Mouse (Mus musculus) stomach, postnatal 0 days (tissue): ENCODE data around the gene Megf11. TPM values are rescaled to one million over a fixed set of nuclear protein-coding genes. Genes with fewer than 3 reads are reported as not detected.

ENCODE experiments used
- ATAC-seq: fragments of 200-750 bp; cut with Nextera tagmentation; 2 replicates; pipeline ENCODE4 v1.8.0; 2017; ENCODE audit not compliant: low FRiP score, low TSS enrichment
- DNase-seq: peaks from one replicate; pipeline ENCODE4 v3.0.0-alpha.2; 2016; ENCODE audit warnings: low spot score
- H3K27ac ChIP-seq: fragments of 300-500 bp; sonication (generic); replicated peaks from 2 replicates; pipeline ENCODE4 v1.5.1; 2014; ENCODE audit warnings: mild to moderate bottlenecking, control low read depth
- H3K27me3 ChIP-seq: fragments of 300-500 bp; sonication (generic); 2 replicates; pipeline ENCODE4 v1.6.1; 2014; ENCODE audit warnings: low read length; ENCODE audit not compliant: control insufficient read depth, insufficient read depth
- H3K36me3 ChIP-seq: fragments of 300-500 bp; sonication (generic); 2 replicates; pipeline ENCODE4 v1.6.1; 2014; ENCODE audit warnings: low read length, mixed read lengths; ENCODE audit not compliant: control insufficient read depth, insufficient read depth
- H3K4me1 ChIP-seq: fragments of 300-500 bp; sonication (generic); replicated peaks from 2 replicates; pipeline ENCODE4 v1.6.1; 2014; ENCODE audit warnings: antibody characterized with exemption; ENCODE audit not compliant: control insufficient read depth, insufficient read depth
- H3K4me2 ChIP-seq: fragments of 300-500 bp; sonication (generic); replicated peaks from 2 replicates; pipeline ENCODE4 v1.6.1; 2014; ENCODE audit warnings: low read depth, mild to moderate bottlenecking, control low read depth, moderate library complexity
- H3K4me3 ChIP-seq: fragments of 300-500 bp; sonication (generic); 2 replicates; pipeline ENCODE4 v1.5.1; 2014; ENCODE audit warnings: low read depth, low read length, control low read depth
- H3K9ac ChIP-seq: fragments of 300-500 bp; sonication (generic); 2 replicates; pipeline ENCODE4 v1.6.1; 2014; ENCODE audit warnings: mild to moderate bottlenecking, low read length, control low read depth, mixed read lengths
- H3K9me3 ChIP-seq: fragments of 300-500 bp; sonication (generic); 2 replicates; pipeline ENCODE4 v1.6.1; 2016; ENCODE audit warnings: low read length; ENCODE audit not compliant: control insufficient read depth
- CTCF ChIP-seq: IDR thresholded peaks from 2 replicates; pipeline ENCODE4 v1.5.1; 2016; ENCODE audit warnings: antibody characterized with exemption, low read depth, mild to moderate bottlenecking, moderate library complexity
- EP300 ChIP-seq: optimal IDR thresholded peaks from 2 replicates; pipeline ENCODE3; 2016; ENCODE audit warnings: antibody characterized with exemption
- WGBS: fragments of 180-500 bp; shearing (Covaris S2); extraction: QIAGEN DNeasy Blood & Tissue Kit; methylation state at CpG from one replicate; pipeline ENCODE4 v1.1.7; 2014; 5-methylcytosine and 5-hydroxymethylcytosine counted together
- polyA plus RNA-seq: library from polyadenylated mRNA; unstranded; fragments of >200 nt; fragmentation: Nextera tagmentation; extraction: Ambion mirVana; gene quantifications from 2 replicates; pipeline ENCODE4 v1.2.1, GENCODE M21; 2015

The Megf11 gene
- polyA plus RNA-seq, 1 experiment from 2014 or later = 0.46 TPM

GRCm38 (mm10) chr9:64519921-64520746 is 134.7 kb downstream of the Megf11 start:
- H3K4me2 ChIP-seq = no peak overlapping the region
- H3K4me1 ChIP-seq = no peaks in the 10 kb centered on the region
- ATAC-seq (no peak), DNase-seq (no peak)
- TF ChIP-seq CTCF = no peak
- H3K27me3 ChIP-seq = no peaks in the 10 kb centered on the region
- no peak overlapping the region for H3K27ac ChIP-seq
- WGBS = 44% methylated on average over 12 of the region's 12 CpGs
- no peak overlapping the region for H3K4me3 ChIP-seq
- H3K36me3 ChIP-seq = no peaks in the 10 kb centered on the region
- H3K9ac ChIP-seq = no peak overlapping the region
- no peaks in the 10 kb centered on the region for H3K9me3 ChIP-seq

GRCm38 (mm10) chr9:64520747-64521283 is 135.4 kb downstream of the Megf11 start:
- no peak overlapping the region for H3K4me2 ChIP-seq
- ATAC-seq (no peak), DNase-seq (no peak)
- H3K4me3 ChIP-seq = no peak overlapping the region
- H3K27ac ChIP-seq = no peak overlapping the region
- TF ChIP-seq EP300 = no peak
- TF ChIP-seq CTCF = no peak
- no peaks in the 10 kb centered on the region for H3K27me3 ChIP-seq
- no peaks in the 10 kb centered on the region for H3K36me3 ChIP-seq
- no peak overlapping the region for H3K9ac ChIP-seq
- WGBS = 60% methylated on average over 4 of the region's 4 CpGs
- H3K4me1 ChIP-seq = no peaks in the 10 kb centered on the region
- H3K9me3 ChIP-seq = no peaks in the 10 kb centered on the region

DNA sequence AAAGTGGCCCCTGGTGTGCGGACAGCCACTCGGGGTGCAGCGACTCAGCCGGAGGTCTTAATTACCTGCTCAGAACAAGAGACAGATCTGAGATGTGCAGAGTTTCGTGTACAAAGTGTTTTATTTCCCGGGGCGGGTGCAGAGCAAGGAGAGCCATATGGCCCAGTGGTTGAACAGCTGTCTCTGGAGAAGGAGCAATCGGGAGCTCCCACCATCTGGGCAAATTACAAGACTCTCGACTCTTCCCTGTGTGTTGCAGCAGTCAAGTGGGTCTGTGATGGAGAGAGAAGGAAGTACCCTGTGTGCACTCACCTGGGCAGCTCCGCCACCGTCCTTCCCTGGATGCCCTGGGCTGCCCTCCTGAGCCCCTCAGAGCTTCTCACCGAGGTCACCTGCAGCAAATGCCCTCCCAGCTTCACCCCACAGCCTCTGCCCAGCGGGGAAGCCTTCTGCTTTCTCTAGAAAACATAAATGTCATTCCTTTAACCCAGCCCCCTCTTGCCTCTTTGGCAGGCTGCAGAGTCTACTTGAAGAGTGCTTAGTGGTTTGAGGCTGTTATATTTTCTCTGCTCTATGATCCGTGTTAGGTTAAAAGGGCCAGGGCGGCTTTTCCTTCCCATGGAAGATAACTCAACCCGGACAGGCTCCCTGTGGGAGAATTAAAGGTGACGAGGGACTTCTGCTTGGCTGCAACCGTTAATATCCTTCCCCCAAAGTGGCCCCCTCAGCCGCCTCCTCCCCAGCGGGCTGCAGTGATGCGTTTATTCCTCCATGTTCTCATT is 138.0 kb downstream of the Megf11 start:
- no peak overlapping the region for H3K27ac ChIP-seq
- H3K4me3 ChIP-seq = no peak overlapping the region
- H3K36me3 ChIP-seq = no peaks in the 10 kb centered on the region
- no peaks in the 10 kb centered on the region for H3K4me1 ChIP-seq
- H3K9me3 ChIP-seq = no peaks in the 10 kb centered on the region
- H3K4me2 ChIP-seq = no peak overlapping the region
- no peaks in the 10 kb centered on the region for H3K27me3 ChIP-seq
- TF ChIP-seq CTCF (no peak), EP300 (no peak)
- ATAC-seq (no peak), DNase-seq (no peak)
- WGBS = 55% methylated on average over 21 of the region's 21 CpGs
- no peak overlapping the region for H3K9ac ChIP-seq

- 78% methylated on average over 7 of the region's 7 CpGs for WGBS
- no peak overlapping the region for H3K4me3 ChIP-seq
- TF ChIP-seq EP300 (no peak), CTCF (no peak)
- H3K4me2 ChIP-seq = no peak overlapping the region
- H3K27me3 ChIP-seq = no peaks in the 10 kb centered on the region
- ATAC-seq = no peak
- H3K36me3 ChIP-seq = no peaks in the 10 kb centered on the region
- H3K9ac ChIP-seq = no peak overlapping the region
- no peak overlapping the region for H3K27ac ChIP-seq
- H3K4me1 ChIP-seq = no peaks in the 10 kb centered on the region
- DNase-seq = no peak
- no peaks in the 10 kb centered on the region for H3K9me3 ChIP-seq
These were observed 142.6 kb downstream of the Megf11 start for GRCm38 (mm10) chr9:64528061-64528460.

DNA sequence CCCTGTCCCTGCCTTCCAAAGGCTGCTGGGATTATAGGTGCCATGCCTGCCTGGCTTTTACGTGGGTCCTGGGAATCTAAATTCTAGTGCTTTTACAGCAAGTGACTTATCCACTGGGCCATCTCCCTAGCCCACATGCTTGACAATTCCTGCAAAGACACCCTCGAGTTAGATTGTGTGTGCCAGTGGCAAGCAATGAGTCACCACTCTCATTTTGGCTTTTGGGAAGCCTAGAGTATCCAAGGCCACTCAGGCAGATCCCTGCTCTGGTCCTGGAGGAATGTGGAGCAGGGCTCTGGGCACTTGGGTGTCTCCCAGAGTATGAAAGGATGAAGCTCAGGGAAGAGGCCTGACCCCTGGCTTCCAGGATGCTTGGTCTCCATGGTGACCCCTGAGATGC is 143.2 kb downstream of the Megf11 start:
- Histone ChIP-seq H3K27me3 (no peaks in the 10 kb centered on the region), H3K36me3 (no peaks in the 10 kb centered on the region), H3K27ac (no peak overlapping the region), H3K4me2 (no peak overlapping the region), H3K9me3 (no peaks in the 10 kb centered on the region), H3K9ac (no peak overlapping the region), H3K4me3 (no peak overlapping the region), H3K4me1 (no peaks in the 10 kb centered on the region)
- no peak for TF ChIP-seq CTCF
- TF ChIP-seq EP300 = no peak
- ATAC-seq (no peak), DNase-seq (no peak)
- WGBS = 84% methylated on average over 2 of the region's 2 CpGs
